Mouse (Mus musculus): ENCODE measurements around the gene Gdf9. TPM values are rescaled to one million over a fixed set of nuclear protein-coding genes. Genes with fewer than 3 reads are reported as not detected.

Gdf9 gene
- polyA plus RNA-seq, 1 experiment: 0.42 TPM

DNA sequence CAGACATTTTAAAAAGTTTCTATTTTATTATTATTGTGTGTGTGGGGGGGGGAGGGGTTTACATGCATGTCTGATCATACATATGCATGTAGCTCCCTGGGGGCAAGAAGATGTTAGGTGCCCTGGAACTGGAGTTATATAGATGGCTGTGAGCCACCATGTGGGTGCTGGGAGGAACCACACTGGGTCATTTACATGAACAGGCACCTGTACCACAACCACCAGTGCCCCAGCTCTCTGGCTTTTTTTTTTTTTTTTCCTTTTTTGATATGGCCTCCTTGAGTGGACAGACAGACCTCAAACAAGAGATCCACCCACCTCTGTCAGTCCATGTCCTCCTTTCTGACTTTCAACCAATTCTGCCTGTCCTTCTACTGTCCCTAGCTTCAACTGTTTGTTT, 1.6 kb upstream of the Gdf9 start:
- no peak for DNase-seq
- H3K4me3 ChIP-seq (ENCODE audit: insufficient read depth, low read depth, low read length): peak overlapping the region; percentile 36; the same call in 1 of the 2 replicates
- peaks cover 2% of the 10 kb centered on the region; the same call in 1 of the 2 replicates for H3K36me3 ChIP-seq (ENCODE audit: control insufficient read depth, insufficient read depth, low read length)
- no peak overlapping the region; the same call in 1 of the 2 replicates for H3K27ac ChIP-seq (ENCODE audit: insufficient read depth, low read depth, low read length)
- peaks cover 15% of the 10 kb centered on the region for H3K4me1 ChIP-seq (ENCODE audit: control insufficient read depth, insufficient read depth, low read length)
- H3K27me3 ChIP-seq (replicated peaks; ENCODE audit: control insufficient read depth, insufficient read depth, low read length): no peaks in the 10 kb centered on the region
- TF ChIP-seq CTCF (conservative IDR thresholded peaks at IDR 0.05; ENCODE audit: insufficient read depth, insufficient read length, low read depth, low read length): no peak
- TF ChIP-seq POLR2A (IDR thresholded peaks at IDR 0.05; ENCODE audit: low read depth, low read length): no peak

DNA sequence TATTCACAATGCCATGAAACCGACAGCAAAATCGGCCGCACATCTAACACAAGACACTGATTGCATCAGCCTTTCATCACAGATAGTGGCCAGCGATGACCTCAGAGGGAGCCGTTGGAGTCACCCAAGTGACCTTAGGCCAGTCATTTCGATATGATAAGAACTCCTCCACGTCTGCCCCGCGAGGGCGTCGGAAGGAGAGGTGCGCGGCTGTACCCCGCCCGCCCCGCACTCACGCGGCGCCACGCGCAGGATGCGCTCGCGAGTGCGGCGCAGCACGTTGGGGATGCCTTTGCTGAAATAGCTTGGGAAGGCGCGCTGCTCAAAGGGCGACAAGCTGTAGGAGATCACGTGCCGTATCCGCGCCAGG, 538 bp upstream of the Gdf9 start:
- no peak for DNase-seq
- TF ChIP-seq POLR2A (IDR thresholded peaks at IDR 0.05; ENCODE audit: low read depth, low read length) (no peak), CTCF (conservative IDR thresholded peaks at IDR 0.05; ENCODE audit: insufficient read depth, insufficient read length, low read depth, low read length) (no peak)
- Histone ChIP-seq H3K27me3 (replicated peaks; ENCODE audit: control insufficient read depth, insufficient read depth, low read length) (no peaks in the 10 kb centered on the region), H3K27ac (ENCODE audit: insufficient read depth, low read depth, low read length) (peak overlapping the region; percentile 97), H3K4me3 (ENCODE audit: insufficient read depth, low read depth, low read length) (peak overlapping the region; percentile 96), H3K36me3 (ENCODE audit: control insufficient read depth, insufficient read depth, low read length) (peaks cover 2% of the 10 kb centered on the region; the same call in 1 of the 2 replicates), H3K4me1 (ENCODE audit: control insufficient read depth, insufficient read depth, low read length) (peaks cover 15% of the 10 kb centered on the region)
- under 1% methylated on average over 34 of the region's 34 CpGs for WGBS

DNA sequence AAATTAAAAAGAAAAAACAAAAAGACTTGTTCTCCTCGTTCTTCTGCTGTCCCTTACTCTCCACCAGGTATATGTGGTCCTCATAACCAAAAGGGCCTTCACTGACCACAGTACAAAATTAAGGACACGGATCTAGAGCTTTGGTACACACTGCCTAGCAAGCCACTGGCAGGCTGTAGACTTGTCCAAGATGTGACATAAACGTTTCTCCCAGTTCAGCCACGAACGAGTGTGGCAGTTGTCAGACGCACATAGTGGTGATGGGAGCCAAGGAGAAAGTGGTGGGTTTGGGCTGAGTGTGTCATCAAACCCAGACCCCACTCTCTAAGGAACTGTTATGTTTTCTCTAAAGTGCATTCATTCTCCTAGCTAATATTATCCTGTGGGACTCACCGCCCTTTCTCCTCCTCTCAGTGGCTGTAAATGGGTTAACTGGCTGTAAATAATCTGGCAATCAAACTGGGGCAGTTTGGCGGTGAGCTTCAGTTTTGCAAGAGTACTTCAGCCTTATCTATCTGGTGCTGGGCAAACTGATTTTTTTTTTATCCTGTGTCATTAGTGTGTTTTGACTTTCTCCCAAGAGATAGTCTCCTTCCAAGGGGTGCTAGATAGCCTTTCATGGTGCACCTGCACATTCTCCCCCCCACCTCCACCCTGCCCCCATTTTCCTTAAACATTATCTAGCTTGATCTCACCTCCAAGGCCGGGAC, 679 bp downstream of the Gdf9 start:
- DNase-seq: no peak
- Histone ChIP-seq H3K36me3 (ENCODE audit: control insufficient read depth, insufficient read depth, low read length) (peaks cover 2% of the 10 kb centered on the region; the same call in 1 of the 2 replicates), H3K4me3 (ENCODE audit: insufficient read depth, low read depth, low read length) (peak overlapping the region; percentile 39), H3K27me3 (replicated peaks; ENCODE audit: control insufficient read depth, insufficient read depth, low read length) (no peaks in the 10 kb centered on the region), H3K4me1 (ENCODE audit: control insufficient read depth, insufficient read depth, low read length) (peaks cover 15% of the 10 kb centered on the region), H3K27ac (ENCODE audit: insufficient read depth, low read depth, low read length) (peak overlapping the region; percentile 49)
- no peak for TF ChIP-seq POLR2A (IDR thresholded peaks at IDR 0.05; ENCODE audit: low read depth, low read length)
- no peak for TF ChIP-seq CTCF (conservative IDR thresholded peaks at IDR 0.05; ENCODE audit: insufficient read depth, insufficient read length, low read depth, low read length)
- 9% methylated on average over 9 of the region's 9 CpGs for WGBS

DNA sequence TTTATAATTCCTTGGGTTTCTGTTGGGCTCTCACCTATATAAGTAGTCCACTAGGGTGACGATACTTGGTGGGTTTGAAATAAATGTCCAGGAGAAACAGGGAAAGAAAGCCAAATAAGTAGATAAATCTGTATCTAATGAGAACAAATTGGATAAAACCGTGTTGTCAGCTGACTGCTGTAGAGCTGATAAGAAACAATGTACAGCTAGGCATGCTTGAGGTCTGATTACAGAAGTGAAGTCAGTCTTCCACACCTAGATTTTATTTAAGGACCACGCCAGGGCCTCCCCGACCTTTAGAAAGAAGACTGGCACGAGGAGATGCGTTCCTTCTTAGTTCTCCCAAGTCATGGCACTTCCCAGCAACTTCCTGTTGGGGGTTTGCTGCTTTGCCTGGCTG, 2.2 kb downstream of the Gdf9 start:
- Histone ChIP-seq H3K4me1 (ENCODE audit: control insufficient read depth, insufficient read depth, low read length) (peaks cover 15% of the 10 kb centered on the region), H3K36me3 (ENCODE audit: control insufficient read depth, insufficient read depth, low read length) (peaks cover 2% of the 10 kb centered on the region; the same call in 1 of the 2 replicates), H3K27ac (ENCODE audit: insufficient read depth, low read depth, low read length) (no peak overlapping the region), H3K4me3 (ENCODE audit: insufficient read depth, low read depth, low read length) (no peak overlapping the region), H3K27me3 (replicated peaks; ENCODE audit: control insufficient read depth, insufficient read depth, low read length) (no peaks in the 10 kb centered on the region)
- DNase-seq: no peak
- whole genome bisulfite sequencing: 67% methylated on average over 6 of the region's 6 CpGs
- TF ChIP-seq CTCF (conservative IDR thresholded peaks at IDR 0.05; ENCODE audit: insufficient read depth, insufficient read length, low read depth, low read length) (no peak), POLR2A (IDR thresholded peaks at IDR 0.05; ENCODE audit: low read depth, low read length) (no peak)

DNA sequence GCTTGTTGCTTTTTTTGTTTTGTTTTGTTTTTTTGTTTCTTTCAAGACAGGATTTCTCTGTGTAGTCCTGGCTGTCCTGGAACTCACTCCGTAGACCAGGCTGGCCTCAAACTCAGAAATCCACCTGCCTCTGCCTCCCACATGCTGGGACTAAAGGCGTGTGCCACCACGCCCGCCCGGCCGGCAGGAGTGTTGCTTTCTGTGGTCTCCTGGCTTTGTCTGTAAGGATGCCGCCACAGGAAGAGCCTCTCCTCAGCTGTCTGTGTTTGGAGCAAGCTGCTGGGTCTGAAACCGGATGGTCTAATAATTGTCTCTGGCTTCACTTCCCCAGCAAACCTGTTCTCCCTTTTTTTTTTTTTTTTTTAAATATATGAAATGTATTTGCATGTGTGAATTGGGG, 4.7 kb downstream of the Gdf9 start:
- 80% methylated on average over 8 of the region's 8 CpGs for WGBS
- DNase-seq: no peak
- no peaks in the 10 kb centered on the region for H3K27me3 ChIP-seq (replicated peaks; ENCODE audit: control insufficient read depth, insufficient read depth, low read length)
- peaks cover 5% of the 10 kb centered on the region; the same call in 1 of the 2 replicates for H3K4me1 ChIP-seq (ENCODE audit: control insufficient read depth, insufficient read depth, low read length)
- no peak overlapping the region for H3K27ac ChIP-seq (ENCODE audit: insufficient read depth, low read depth, low read length)
- H3K36me3 ChIP-seq (ENCODE audit: control insufficient read depth, insufficient read depth, low read length): no peaks in the 10 kb centered on the region
- no peak for TF ChIP-seq POLR2A (IDR thresholded peaks at IDR 0.05; ENCODE audit: low read depth, low read length)
- no peak for TF ChIP-seq CTCF (conservative IDR thresholded peaks at IDR 0.05; ENCODE audit: insufficient read depth, insufficient read length, low read depth, low read length)
- no peak overlapping the region for H3K4me3 ChIP-seq (ENCODE audit: insufficient read depth, low read depth, low read length)

DNA sequence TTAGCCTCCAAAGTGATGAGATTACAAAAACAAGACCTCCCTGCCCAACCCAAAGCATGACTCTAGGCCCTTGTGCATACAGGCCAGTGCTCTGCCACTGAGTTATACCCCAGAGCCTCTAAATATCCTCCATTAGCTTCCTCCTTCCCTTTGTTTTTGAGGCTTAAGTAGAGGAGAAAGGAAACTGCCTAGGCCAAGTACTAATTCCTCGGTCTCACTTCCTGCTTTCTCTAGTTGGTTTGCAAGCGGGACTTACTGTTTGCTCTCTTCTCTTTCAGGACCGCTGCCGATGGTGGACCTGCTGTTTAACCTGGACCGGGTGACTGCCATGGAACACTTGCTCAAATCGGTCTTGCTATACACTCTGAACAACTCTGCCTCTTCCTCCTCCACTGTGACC, 5.5 kb downstream of the Gdf9 start:
- TF ChIP-seq POLR2A (IDR thresholded peaks at IDR 0.05; ENCODE audit: low read depth, low read length) (no peak), CTCF (conservative IDR thresholded peaks at IDR 0.05; ENCODE audit: insufficient read depth, insufficient read length, low read depth, low read length) (no peak)
- WGBS: 85% methylated on average over 6 of the region's 6 CpGs
- Histone ChIP-seq H3K4me3 (ENCODE audit: insufficient read depth, low read depth, low read length) (no peak overlapping the region), H3K27ac (ENCODE audit: insufficient read depth, low read depth, low read length) (no peak overlapping the region), H3K27me3 (replicated peaks; ENCODE audit: control insufficient read depth, insufficient read depth, low read length) (no peaks in the 10 kb centered on the region), H3K36me3 (ENCODE audit: control insufficient read depth, insufficient read depth, low read length) (no peaks in the 10 kb centered on the region), H3K4me1 (ENCODE audit: control insufficient read depth, insufficient read depth, low read length) (peaks cover 3% of the 10 kb centered on the region; the same call in 1 of the 2 replicates)
- no peak for DNase-seq

DNA sequence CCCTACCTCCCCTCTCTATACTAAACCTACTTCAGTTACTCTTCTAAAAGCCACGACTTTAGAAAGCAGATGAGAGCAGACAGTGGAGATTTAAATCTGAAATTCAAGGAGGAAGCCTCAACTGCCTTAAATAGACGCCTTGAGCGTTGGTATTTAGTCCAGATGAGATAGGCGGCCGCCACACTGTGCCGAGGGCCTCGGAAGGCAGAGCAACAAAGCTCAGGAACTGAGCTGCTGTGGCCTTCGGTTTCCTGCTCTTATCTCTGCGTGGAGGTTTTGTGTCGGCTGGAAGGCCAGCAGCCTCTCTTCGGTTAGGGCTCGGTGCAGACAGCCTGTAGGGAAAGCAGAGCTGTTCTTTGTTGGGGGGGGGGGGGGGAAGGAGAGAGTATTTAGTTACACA, 11.1 kb downstream of the Gdf9 start:
- no peaks in the 10 kb centered on the region for H3K4me1 ChIP-seq (ENCODE audit: control insufficient read depth, insufficient read depth, low read length)
- H3K36me3 ChIP-seq (ENCODE audit: control insufficient read depth, insufficient read depth, low read length): no peaks in the 10 kb centered on the region
- WGBS: 32% methylated on average over 12 of the region's 12 CpGs
- DNase-seq: no peak
- H3K27me3 ChIP-seq (replicated peaks; ENCODE audit: control insufficient read depth, insufficient read depth, low read length): no peaks in the 10 kb centered on the region
- no peak for TF ChIP-seq CTCF (conservative IDR thresholded peaks at IDR 0.05; ENCODE audit: insufficient read depth, insufficient read length, low read depth, low read length)
- H3K27ac ChIP-seq (ENCODE audit: insufficient read depth, low read depth, low read length): no peak overlapping the region
- H3K4me3 ChIP-seq (ENCODE audit: insufficient read depth, low read depth, low read length): no peak overlapping the region

Measured in kidney, adult 2 months (tissue).